Comparison of ENCODE assay signal across 8 mouse cellular contexts in genomic region chr9:103180303-103180702, GRCm38 (mm10). TPM values are rescaled to one million over a fixed set of nuclear protein-coding genes. Genes with fewer than 3 reads are reported as not detected.
DNase-seq lines count a peak whose midpoint lies in the region; ATAC-seq and TF ChIP-seq lines count a peak whose summit lies in the region.

No protein-coding gene starts in this region.

- H3K27ac ChIP-seq in neural tube, embryonic 11.5 days (ENCODE audit: low read depth, low read length) = no peak overlapping the region
- peak overlapping the region; percentile 22; the same call in 1 of the 2 replicates for H3K27ac ChIP-seq in embryonic facial prominence, embryonic 14.5 days (replicated peaks; ENCODE audit: low read depth, low read length)
- H3K27ac ChIP-seq in heart, embryonic 11.5 days (ENCODE audit: low read depth, low read length) = no peak overlapping the region
- no peak overlapping the region for H3K27ac ChIP-seq in thymus, adult 2 months (ENCODE audit: control insufficient read depth, insufficient read depth, low read length)

- TF ChIP-seq POLR2A in thymus, adult 2 months (IDR thresholded peaks at IDR 0.05; ENCODE audit: control insufficient read depth, extremely low read depth, insufficient read depth, low read length, poor library complexity) = no peak

- H3K36me3 ChIP-seq in neural tube, embryonic 11.5 days (ENCODE audit: control insufficient read depth, insufficient read depth, low read length) = no peaks in the 10 kb centered on the region; the same call in 1 of the 2 replicates
- H3K36me3 ChIP-seq in embryonic facial prominence, embryonic 14.5 days (ENCODE audit: control insufficient read depth, insufficient read depth, low read length) = no peaks in the 10 kb centered on the region
- H3K36me3 ChIP-seq in heart, embryonic 11.5 days (ENCODE audit: control insufficient read depth, insufficient read depth, low read length) = no peaks in the 10 kb centered on the region
- no peaks in the 10 kb centered on the region for H3K36me3 ChIP-seq in thymus, adult 2 months (ENCODE audit: control insufficient read depth, insufficient read depth, low read length)

- no peak overlapping the region for H3K4me3 ChIP-seq in neural tube, embryonic 11.5 days (ENCODE audit: low read depth, low read length)
- H3K4me3 ChIP-seq in embryonic facial prominence, embryonic 14.5 days (ENCODE audit: low read depth, low read length) = peak overlapping the region; percentile 30
- peak overlapping the region; percentile 43 for H3K4me3 ChIP-seq in heart, embryonic 11.5 days (ENCODE audit: low read depth, low read length)
- no peak overlapping the region for H3K4me3 ChIP-seq in thymus, adult 2 months (ENCODE audit: control insufficient read depth, insufficient read depth, low read length)

- 64% methylated on average over 3 of the region's 3 CpGs for WGBS in neural tube, embryonic 11.5 days
- WGBS in embryonic facial prominence, embryonic 14.5 days = 43% methylated on average over 2 of the region's 3 CpGs
- WGBS in heart, embryonic 11.5 days (ENCODE audit: insufficient replicate concordance) = 58% methylated on average over 3 of the region's 3 CpGs
- WGBS in thymus, adult 2 months = 82% methylated on average over 3 of the region's 3 CpGs

- ATAC-seq in neural tube, embryonic 11.5 days (ENCODE audit: insufficient read depth, low FRiP score, low TSS enrichment) = no peak
- peak; percentile 6; the same call in 1 of the 2 replicates for ATAC-seq in embryonic facial prominence, embryonic 14.5 days (ENCODE audit: low read depth)
- no peak for ATAC-seq in heart, embryonic 11.5 days (replicated peaks; ENCODE audit: insufficient number of reproducible peaks, low FRiP score, low TSS enrichment)
- peak; percentile 40 for ATAC-seq in megakaryocyte progenitor cell, adult 5-6 weeks (replicated peaks; ENCODE audit: poor library complexity)
- ATAC-seq in CD4-positive, CD25-positive, alpha-beta regulatory T cell, adult 4 months = no peak

- H3K4me2 ChIP-seq in neural tube, embryonic 11.5 days (ENCODE audit: low read depth) = peak overlapping the region; percentile 52; the same call in 1 of the 2 replicates
- peak overlapping the region; percentile 52 for H3K4me2 ChIP-seq in embryonic facial prominence, embryonic 14.5 days (ENCODE audit: low read depth, low read length)
- peak overlapping the region; percentile 68 for H3K4me2 ChIP-seq in heart, embryonic 11.5 days

- peaks cover 4% of the 10 kb centered on the region; the same call in 1 of the 2 replicates for H3K4me1 ChIP-seq in neural tube, embryonic 11.5 days (ENCODE audit: control insufficient read depth, insufficient read depth, low read length)
- H3K4me1 ChIP-seq in embryonic facial prominence, embryonic 14.5 days (ENCODE audit: control insufficient read depth, insufficient read depth, low read length) = 0 out of 2 replicates have a peak, but pooled peaks cover 4% of the 10 kb centered on the region
- peaks cover 8% of the 10 kb centered on the region; the same call in 1 of the 2 replicates for H3K4me1 ChIP-seq in heart, embryonic 11.5 days (ENCODE audit: control insufficient read depth, insufficient read depth, low read length)
- peaks cover 6% of the 10 kb centered on the region for H3K4me1 ChIP-seq in thymus, adult 2 months (replicated peaks; ENCODE audit: control insufficient read depth, insufficient read depth, low read length)

- no peak for TF ChIP-seq CTCF in thymus, adult 2 months (IDR thresholded peaks at IDR 0.05; ENCODE audit: borderline replicate concordance, control insufficient read depth, extremely low read depth, insufficient read depth, low read length, poor library complexity)

- no peaks in the 10 kb centered on the region for H3K9me3 ChIP-seq in neural tube, embryonic 11.5 days (ENCODE audit: control insufficient read depth, low read length)
- no peaks in the 10 kb centered on the region for H3K9me3 ChIP-seq in embryonic facial prominence, embryonic 14.5 days (ENCODE audit: control insufficient read depth, low read length)
- H3K9me3 ChIP-seq in heart, embryonic 11.5 days (replicated peaks; ENCODE audit: control insufficient read depth, low read length) = no peaks in the 10 kb centered on the region

- peak; percentile 21 for DNase-seq in neural tube, embryonic 11.5 days (ENCODE audit: low spot score)
- DNase-seq in neural tube, embryonic 10.5 days (ENCODE audit: extremely low spot score, low spot score) = no peak
- DNase-seq in embryonic facial prominence, embryonic 14.5 days (ENCODE audit: low spot score) = peak; percentile 62
- peak; percentile 30 to 49 for DNase-seq in kidney, postnatal 25 days
- DNase-seq in thymus, adult 2 months = no peak

- no peaks in the 10 kb centered on the region for H3K27me3 ChIP-seq in neural tube, embryonic 11.5 days (ENCODE audit: control insufficient read depth, insufficient read depth, low read length)
- H3K27me3 ChIP-seq in embryonic facial prominence, embryonic 14.5 days (replicated peaks; ENCODE audit: control insufficient read depth, insufficient read depth, low read length) = no peaks in the 10 kb centered on the region
- H3K27me3 ChIP-seq in heart, embryonic 11.5 days (ENCODE audit: control insufficient read depth, insufficient read depth, low read length) = no peaks in the 10 kb centered on the region
- H3K27me3 ChIP-seq in thymus, adult 2 months (ENCODE audit: control insufficient read depth, insufficient read depth, low read length) = no peaks in the 10 kb centered on the region

- H3K9ac ChIP-seq in neural tube, embryonic 11.5 days (ENCODE audit: low read length) = peak overlapping the region; percentile 53
- H3K9ac ChIP-seq in embryonic facial prominence, embryonic 14.5 days (ENCODE audit: low read depth, low read length) = peak overlapping the region; percentile 45; the same call in 1 of the 2 replicates
- peak overlapping the region; percentile 68 for H3K9ac ChIP-seq in heart, embryonic 11.5 days (ENCODE audit: low read depth, low read length)

RNA-seq across cellular contexts. Expression of gene Srprb, which starts 21.6 kb away (rescaled TPM):
- 64.5 and 71.8 TPM in 2 replicates for polyA plus RNA-seq in neural tube, embryonic 11.5 days (2014; fragmentation: Nextera tagmentation; extraction: Ambion mirVana)
- polyA plus RNA-seq in embryonic facial prominence, embryonic 14.5 days (2014; fragmentation: Nextera tagmentation; extraction: Ambion mirVana) = 70.9 and 73.5 TPM in 2 replicates
- polyA plus RNA-seq in heart, embryonic 11.5 days (2014; fragmentation: Nextera tagmentation; extraction: Ambion mirVana) = 47.3 and 50.6 TPM in 2 replicates
- total RNA-seq in megakaryocyte progenitor cell, adult 5-6 weeks (2015) = 21.2 and 25.4 TPM in 2 replicates
- total RNA-seq in megakaryocyte progenitor cell, adult 5-6 weeks (2017) = 19.3 and 23.8 TPM in 2 replicates
- 10 to 100 TPM; 33.7 to 43.1 TPM for polyA plus RNA-seq in CD4-positive, CD25-positive, alpha-beta regulatory T cell, adult 4 months (2017; shearing (Covaris generic))
- polyA plus RNA-seq in thymus, adult 2 months (2012; rRNA removed) = 47.4 and 51.3 TPM in 2 replicates

RNA-seq across cellular contexts. Expression of gene Gm20425, which starts 49.8 kb away (rescaled TPM):
- 1.7 TPM in 1 of 2 replicates, not detected in the other for polyA plus RNA-seq in neural tube, embryonic 11.5 days (2014; fragmentation: Nextera tagmentation; extraction: Ambion mirVana)
- polyA plus RNA-seq in embryonic facial prominence, embryonic 14.5 days (2014; fragmentation: Nextera tagmentation; extraction: Ambion mirVana) = 0.45 and 3.8 TPM in 2 replicates
- polyA plus RNA-seq in heart, embryonic 11.5 days (2014; fragmentation: Nextera tagmentation; extraction: Ambion mirVana) = 0.44 and 2.0 TPM in 2 replicates
- total RNA-seq in megakaryocyte progenitor cell, adult 5-6 weeks (2015) = not detected in 2 replicates
- total RNA-seq in megakaryocyte progenitor cell, adult 5-6 weeks (2017) = 5.2 TPM in 1 of 2 replicates, not detected in the other
- 1 to 10 TPM; 1.5 to 4.2 TPM for polyA plus RNA-seq in CD4-positive, CD25-positive, alpha-beta regulatory T cell, adult 4 months (2017; shearing (Covaris generic))
- not detected in 2 replicates for polyA plus RNA-seq in thymus, adult 2 months (2012; rRNA removed)

RNA-seq across cellular contexts. Expression of gene Trf, which starts 49.9 kb away (rescaled TPM):
- 22.4 and 28.5 TPM in 2 replicates for polyA plus RNA-seq in neural tube, embryonic 11.5 days (2014; fragmentation: Nextera tagmentation; extraction: Ambion mirVana)
- polyA plus RNA-seq in embryonic facial prominence, embryonic 14.5 days (2014; fragmentation: Nextera tagmentation; extraction: Ambion mirVana) = 34.1 and 35.4 TPM in 2 replicates
- polyA plus RNA-seq in heart, embryonic 11.5 days (2014; fragmentation: Nextera tagmentation; extraction: Ambion mirVana) = 45.7 and 88.4 TPM in 2 replicates
- 108 and 152 TPM in 2 replicates for total RNA-seq in megakaryocyte progenitor cell, adult 5-6 weeks (2015)
- 62.9 and 87.2 TPM in 2 replicates for total RNA-seq in megakaryocyte progenitor cell, adult 5-6 weeks (2017)
- polyA plus RNA-seq in CD4-positive, CD25-positive, alpha-beta regulatory T cell, adult 4 months (2017; shearing (Covaris generic)) = 1 to 10 TPM; 3.0 to 5.8 TPM
- 149 and 198 TPM in 2 replicates for polyA plus RNA-seq in thymus, adult 2 months (2012; rRNA removed)

Comparison
In these comparisons a context has a peak if more than half of its experiments do, and no peak if none do; other contexts are left out.
1. DNase-seq: peak in neural tube, embryonic 11.5 days (single experiment), embryonic facial prominence, embryonic 14.5 days (single experiment) and kidney, postnatal 25 days (2 of 2); none in neural tube, embryonic 10.5 days (single experiment) and thymus, adult 2 months (single experiment).
2. ATAC-seq: peak in embryonic facial prominence, embryonic 14.5 days (single experiment) and megakaryocyte progenitor cell, adult 5-6 weeks (single experiment); none in neural tube, embryonic 11.5 days (single experiment), heart, embryonic 11.5 days (single experiment) and CD4-positive, CD25-positive, alpha-beta regulatory T cell, adult 4 months (single experiment).
3. H3K4me3 ChIP-seq: peak in embryonic facial prominence, embryonic 14.5 days (single experiment) and heart, embryonic 11.5 days (single experiment); none in neural tube, embryonic 11.5 days (single experiment) and thymus, adult 2 months (single experiment).
4. Peak in every context shown above with its lines, with median percentiles within 50 percentile points of each other: H3K4me2 ChIP-seq and H3K9ac ChIP-seq.